Mouse (Mus musculus) stomach, postnatal 0 days (tissue): ENCODE measurements around the gene Lrpprc.

Experiments used
- CTCF ChIP-seq: IDR thresholded peaks from 2 replicates; pipeline ENCODE4 v1.5.1; 2016; ENCODE audit warnings: antibody characterized with exemption, low read depth, mild to moderate bottlenecking, moderate library complexity
- EP300 ChIP-seq: optimal IDR thresholded peaks from 2 replicates; pipeline ENCODE3; 2016; ENCODE audit warnings: antibody characterized with exemption

DNA sequence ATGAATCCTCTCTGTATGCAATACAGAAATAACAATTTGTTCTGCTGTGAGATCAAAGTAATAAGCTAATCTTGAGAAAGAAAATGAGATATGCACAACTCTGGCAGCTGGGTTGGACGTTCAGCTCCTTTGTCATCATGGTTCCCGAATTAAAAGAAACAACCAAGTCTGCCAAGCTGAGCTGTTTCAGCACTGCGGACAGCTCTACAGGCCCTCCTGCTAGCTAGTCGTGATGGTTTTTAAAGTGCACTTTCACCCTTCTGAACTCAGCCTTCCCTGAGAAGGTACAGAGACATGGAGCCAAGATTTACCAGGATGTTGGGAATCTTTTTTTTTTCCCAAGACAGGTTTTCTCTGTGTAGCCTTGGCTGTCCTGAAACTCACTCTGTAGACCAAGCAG, 30.0 kb upstream of the Lrpprc start:
- TF ChIP-seq CTCF (no peak), EP300 (no peak)
